Mouse (Mus musculus): Measurements from ENCODE around the gene Gm21885.

DNA sequence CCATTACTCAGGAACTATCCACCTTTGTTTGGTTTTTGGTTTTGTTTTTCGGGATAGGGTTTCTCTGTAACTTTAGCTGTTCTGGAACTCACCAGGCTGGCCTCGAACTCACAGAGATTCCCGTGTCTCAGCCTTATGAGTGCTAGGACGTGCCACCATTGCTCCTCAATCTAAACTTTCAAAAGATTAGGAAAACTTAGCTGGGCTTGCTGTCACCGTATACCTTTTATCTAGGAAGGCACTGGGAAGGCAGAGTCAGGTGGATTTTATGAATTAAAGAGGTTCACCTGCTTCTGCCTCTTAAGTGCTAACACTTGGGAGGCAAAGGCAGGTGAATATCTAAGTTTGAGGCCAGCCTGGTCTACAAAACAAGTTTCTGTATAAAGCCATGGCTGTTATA is 41.0 kb downstream of the Gm21885 start:
- no peak for TF ChIP-seq CTCF (IDR thresholded peaks at IDR 0.05; ENCODE audit: low read depth, low read length)
- no peak for TF ChIP-seq GATA1 (IDR thresholded peaks at IDR 0.05; ENCODE audit: borderline replicate concordance, low read length)
